Mouse (Mus musculus) kidney, embryonic 14.5 days (tissue): ENCODE results near the gene Nsmce3. TPM values are rescaled to one million over a fixed set of nuclear protein-coding genes. Genes with fewer than 3 reads are reported as not detected.

ENCODE experiments used
- ATAC-seq: fragments of 200-750 bp; cut with Nextera tagmentation; 2 replicates; pipeline ENCODE4 v1.8.0; 2017; ENCODE audit warnings: moderate number of reproducible peaks, mild to moderate bottlenecking, moderate TSS enrichment, moderate library complexity; ENCODE audit not compliant: low FRiP score, low TSS enrichment
- H3K27ac ChIP-seq: fragments of 300-500 bp; sonication (generic); 2 replicates; pipeline ENCODE4 v1.5.1; 2014; ENCODE audit warnings: low read depth, mild to moderate bottlenecking, low read length, moderate library complexity, mixed read lengths
- H3K27me3 ChIP-seq: fragments of 300-500 bp; sonication (generic); 2 replicates; pipeline ENCODE4 v1.6.1; 2014; ENCODE audit warnings: mild to moderate bottlenecking, low read length; ENCODE audit not compliant: control insufficient read depth, insufficient read depth
- H3K36me3 ChIP-seq: fragments of 300-500 bp; sonication (generic); 2 replicates; pipeline ENCODE4 v1.6.1; 2014; ENCODE audit warnings: low read length, mixed read lengths; ENCODE audit not compliant: control insufficient read depth, insufficient read depth
- H3K4me1 ChIP-seq: fragments of 300-500 bp; sonication (generic); 2 replicates; pipeline ENCODE4 v1.6.1; 2014; ENCODE audit warnings: low read length, mixed read lengths; ENCODE audit not compliant: control insufficient read depth, insufficient read depth
- H3K4me2 ChIP-seq: fragments of 300-500 bp; sonication (generic); replicated peaks from 2 replicates; pipeline ENCODE4 v1.6.1; 2014; ENCODE audit warnings: low read depth, mild to moderate bottlenecking, low read length
- H3K4me3 ChIP-seq: fragments of 300-500 bp; sonication (generic); 2 replicates; pipeline ENCODE4 v1.5.1; 2014; ENCODE audit warnings: mild to moderate bottlenecking, low read length
- H3K9ac ChIP-seq: fragments of 300-500 bp; sonication (generic); 2 replicates; pipeline ENCODE4 v1.6.1; 2014; ENCODE audit warnings: low read depth, mild to moderate bottlenecking, low read length, moderate library complexity
- H3K9me3 ChIP-seq: fragments of 300-500 bp; sonication (generic); 2 replicates; pipeline ENCODE4 v1.6.1; 2016; ENCODE audit warnings: low read length; ENCODE audit not compliant: control insufficient read depth
- WGBS: fragments of 180-500 bp; shearing (Covaris S2); extraction: QIAGEN DNeasy Blood & Tissue Kit; methylation state at CpG from one replicate; pipeline ENCODE4 v1.1.7; 2014; 5-methylcytosine and 5-hydroxymethylcytosine counted together
- polyA plus RNA-seq: library from polyadenylated mRNA; unstranded; fragments of >200 nt; fragmentation: Nextera tagmentation; extraction: Ambion mirVana; gene quantifications from 2 replicates; pipeline ENCODE4 v1.2.1, GENCODE M21; 2014

The Nsmce3 gene
- polyA plus RNA-seq, 1 experiment from 2014 or later, result 11.2 TPM

- WGBS, result 74% methylated on average over 5 of the region's 5 CpGs
- Histone ChIP-seq H3K36me3 (no peaks in the 10 kb centered on the region), H3K4me3 (no peak overlapping the region), H3K27me3 (no peaks in the 10 kb centered on the region), H3K9ac (no peak overlapping the region), H3K27ac (no peak overlapping the region), H3K4me1 (no peaks in the 10 kb centered on the region), H3K4me2 (no peak overlapping the region), H3K9me3 (no peaks in the 10 kb centered on the region)
- ATAC-seq, result no peak
Measured at GRCm38 (mm10) chr7:64821081-64821480, 51.7 kb downstream of the Nsmce3 start.

DNA sequence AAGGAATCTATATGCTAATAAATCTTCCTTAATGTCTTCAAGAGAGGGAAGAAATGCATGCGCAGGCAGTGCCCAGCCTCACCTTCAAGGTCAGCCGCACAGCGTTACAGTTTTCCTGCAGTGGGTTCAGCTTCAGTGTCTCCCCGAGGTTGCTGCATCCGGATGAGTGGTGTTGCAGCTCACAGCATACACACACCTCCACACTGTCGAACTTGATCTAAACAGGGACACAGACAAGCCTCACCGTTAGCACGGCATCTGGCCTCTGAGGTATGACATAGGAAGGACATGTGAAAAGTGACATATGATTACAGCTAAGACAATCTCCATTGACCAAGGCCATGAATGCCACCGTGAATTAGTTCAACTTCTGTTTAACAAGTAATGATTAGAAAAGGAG is 53.1 kb downstream of the Nsmce3 start:
- no peak overlapping the region for H3K4me2 ChIP-seq
- H3K4me3 ChIP-seq, result no peak overlapping the region
- H3K9ac ChIP-seq, result no peak overlapping the region
- no peaks in the 10 kb centered on the region for H3K4me1 ChIP-seq
- ATAC-seq, result no peak
- H3K27me3 ChIP-seq, result no peaks in the 10 kb centered on the region
- H3K36me3 ChIP-seq, result no peaks in the 10 kb centered on the region
- no peaks in the 10 kb centered on the region for H3K9me3 ChIP-seq
- 55% methylated on average over 9 of the region's 9 CpGs for WGBS
- no peak overlapping the region for H3K27ac ChIP-seq
